Mouse (Mus musculus) MEL (cell line): ENCODE data around the gene Rbak. TPM values are rescaled to one million over a fixed set of nuclear protein-coding genes. Genes with fewer than 3 reads are reported as not detected.

Experiments used
- DNase-seq: peaks from one replicate; pipeline ENCODE4 v3.0.0; 2011; ENCODE audit warnings: low read depth, low spot score
- H3K27ac ChIP-seq: 2 replicates; pipeline ENCODE4 v1.5.1; 2012; ENCODE audit warnings: low read depth, mild to moderate bottlenecking, control low read depth, low read length, moderate library complexity; ENCODE audit not compliant: control insufficient read depth
- H3K27me3 ChIP-seq, 2 experiments: fragments of 150-350 bp in 1 of 2; sonication (generic) in 1 of 2; 2 replicates each; pipeline ENCODE4 v1.6.1; 2012; ENCODE audit warnings: low read length in 2 of 2, mild to moderate bottlenecking in 2 of 2, improper control_type of control experiment in 1 of 2, moderate library complexity in 1 of 2; ENCODE audit not compliant: insufficient read depth in 2 of 2, control insufficient read depth in 1 of 2
- H3K36me3 ChIP-seq, 2 experiments: 2 replicates each; pipeline ENCODE4 v1.6.1; 2012 to 2014; ENCODE audit warnings: low read length in 2 of 2, improper control_type of control experiment in 1 of 2, inconsistent platforms in 1 of 2, mild to moderate bottlenecking in 1 of 2; ENCODE audit not compliant: insufficient read depth in 2 of 2, control insufficient read depth in 1 of 2
- H3K4me1 ChIP-seq, 2 experiments: fragments of 150-350 bp in 1 of 2; sonication (generic) in 1 of 2; 2 replicates each; pipeline ENCODE4 v1.6.1; 2012; ENCODE audit warnings: low read length in 2 of 2, improper control_type of control experiment in 1 of 2, mild to moderate bottlenecking in 1 of 2; ENCODE audit not compliant: insufficient read depth in 2 of 2, control insufficient read depth in 1 of 2
- H3K4me3 ChIP-seq, 2 experiments: fragments of 150-350 bp in 1 of 2; sonication (generic) in 1 of 2; 2 replicates each; pipeline ENCODE4 v1.5.1; 2012; ENCODE audit warnings: low read depth in 2 of 2, low read length in 2 of 2, mild to moderate bottlenecking in 2 of 2, moderate library complexity in 2 of 2, control low read depth in 1 of 2, improper control_type of control experiment in 1 of 2; ENCODE audit not compliant: control insufficient read depth in 1 of 2, insufficient read depth in 1 of 2
- H3K79me2 ChIP-seq: 2 replicates; pipeline ENCODE4 v1.6.1; 2012; ENCODE audit warnings: mild to moderate bottlenecking, low read length, moderate library complexity; ENCODE audit not compliant: control insufficient read depth, poor library complexity, insufficient read depth
- H3K9ac ChIP-seq: 2 replicates; pipeline ENCODE4 v1.6.1; 2012; ENCODE audit warnings: low read depth, mild to moderate bottlenecking, control low read depth, low read length, moderate library complexity; ENCODE audit not compliant: control insufficient read depth, poor library complexity, severe bottlenecking
- H3K9me3 ChIP-seq: fragments of 150-350 bp; sonication (generic); replicated peaks from 2 replicates; pipeline ENCODE4 v1.6.1; 2012; ENCODE audit warnings: mild to moderate bottlenecking, low read length, improper control_type of control experiment, moderate library complexity; ENCODE audit not compliant: insufficient read depth
- CHD1 ChIP-seq: IDR thresholded peaks from 2 replicates; pipeline ENCODE4 v1.6.1; 2012; ENCODE audit warnings: low read depth, mild to moderate bottlenecking, inconsistent platforms, low read length, improper control_type of control experiment
- E2F4 ChIP-seq: IDR thresholded peaks from 2 replicates; pipeline ENCODE4 v1.6.1; 2011; ENCODE audit warnings: low read depth, low read length, improper control_type of control experiment, borderline replicate concordance
- ELF1 ChIP-seq: IDR thresholded peaks from 2 replicates; pipeline ENCODE4 v1.6.1; 2014; ENCODE audit warnings: low read depth, mild to moderate bottlenecking, inconsistent platforms, low read length, improper control_type of control experiment, moderate library complexity
- EP300 ChIP-seq, 2 experiments: IDR thresholded peaks; 2 replicates each; pipeline ENCODE4 v1.6.1; 2011; ENCODE audit warnings: improper control_type of control experiment in 2 of 2, low read length in 2 of 2, low read depth in 1 of 2, mild to moderate bottlenecking in 1 of 2
- GABPA ChIP-seq: IDR thresholded peaks from 2 replicates; pipeline ENCODE4 v1.6.1; 2012; ENCODE audit warnings: low read depth, mild to moderate bottlenecking, inconsistent platforms, low read length, improper control_type of control experiment, moderate library complexity
- GATA1 ChIP-seq: IDR thresholded peaks from 2 replicates; pipeline ENCODE4 v1.6.1; 2011; ENCODE audit warnings: low read depth, low read length, improper control_type of control experiment
- JUND ChIP-seq: IDR thresholded peaks from 2 replicates; pipeline ENCODE4 v1.6.1; 2011; ENCODE audit warnings: low read depth, mild to moderate bottlenecking, improper control_type of control experiment, low read length
- KAT2A ChIP-seq: conservative IDR thresholded peaks from 2 replicates; pipeline ENCODE4 v1.6.1; 2012; ENCODE audit warnings: low read depth, low read length, improper control_type of control experiment, inconsistent platforms
- MAFK ChIP-seq: IDR thresholded peaks from 2 replicates; pipeline ENCODE4 v1.6.1; 2011; ENCODE audit warnings: low read depth, mild to moderate bottlenecking, low read length, improper control_type of control experiment, borderline replicate concordance
- MAZ ChIP-seq: IDR thresholded peaks from 2 replicates; pipeline ENCODE4 v1.6.1; 2012; ENCODE audit warnings: low read depth, mild to moderate bottlenecking, inconsistent platforms, low read length, improper control_type of control experiment
- MEF2A ChIP-seq: IDR thresholded peaks from 2 replicates; pipeline ENCODE4 v1.6.1; 2014; ENCODE audit warnings: low read depth, mild to moderate bottlenecking, inconsistent platforms, low read length, improper control_type of control experiment; ENCODE audit not compliant: poor library complexity, insufficient replicate concordance, severe bottlenecking; ENCODE audit errors: extremely low read depth
- MXI1 ChIP-seq: IDR thresholded peaks from 2 replicates; pipeline ENCODE4 v1.6.1; 2011; ENCODE audit warnings: mild to moderate bottlenecking, low read depth, low read length, improper control_type of control experiment
- POLR2A ChIP-seq, 2 experiments: IDR thresholded peaks; 2 replicates each; pipeline ENCODE4 v1.6.1; 2011 to 2012; ENCODE audit warnings: low read length in 2 of 2, mild to moderate bottlenecking in 2 of 2, control low read depth in 1 of 2, improper control_type of control experiment in 1 of 2, low read depth in 1 of 2, moderate library complexity in 1 of 2; ENCODE audit not compliant: control insufficient read depth in 1 of 2, insufficient read depth in 1 of 2, poor library complexity in 1 of 2
- POLR2AphosphoS2 ChIP-seq: IDR thresholded peaks from 2 replicates; pipeline ENCODE4 v1.6.1; 2011; ENCODE audit warnings: low read length, improper control_type of control experiment
- POLR2AphosphoS5 ChIP-seq: IDR thresholded peaks from 2 replicates; pipeline ENCODE4 v1.6.1; 2012; ENCODE audit warnings: low read depth, borderline replicate concordance, mild to moderate bottlenecking, inconsistent platforms, low read length, moderate library complexity, mixed read lengths
- RCOR1 ChIP-seq: IDR thresholded peaks from 2 replicates; pipeline ENCODE4 v1.6.1; 2012; ENCODE audit warnings: low read depth, mild to moderate bottlenecking, inconsistent platforms, low read length, improper control_type of control experiment
- TAL1 ChIP-seq: IDR thresholded peaks from 2 replicates; pipeline ENCODE4 v1.6.1; 2012; ENCODE audit warnings: mild to moderate bottlenecking, inconsistent platforms, low read length, moderate library complexity, mixed read lengths
- TBP ChIP-seq: IDR thresholded peaks from 2 replicates; pipeline ENCODE4 v1.8.0; 2011; ENCODE audit warnings: low read depth, low read length, improper control_type of control experiment
- TCF12 ChIP-seq: IDR thresholded peaks from 2 replicates; pipeline ENCODE4 v1.6.1; 2014; ENCODE audit warnings: low read depth, mild to moderate bottlenecking, inconsistent platforms, low read length, improper control_type of control experiment, moderate library complexity
- ZMIZ1 ChIP-seq: IDR thresholded peaks from 2 replicates; pipeline ENCODE4 v1.6.1; 2012; ENCODE audit warnings: low read depth, mild to moderate bottlenecking, inconsistent platforms, low read length, improper control_type of control experiment, moderate library complexity
- ZNF384 ChIP-seq: IDR thresholded peaks from 2 replicates; pipeline ENCODE4 v1.6.1; 2012; ENCODE audit warnings: low read depth, mild to moderate bottlenecking, inconsistent platforms, low read length, improper control_type of control experiment
- polyA plus RNA-seq, 2 experiments: library from polyadenylated mRNA; stranded (reverse) in 1 of 2; unstranded in 1 of 2; fragments of >175 nt in 1 of 2; fragments of >200 nt in 1 of 2; gene quantifications; 2 replicates each; pipeline versions ENCODE4 v1.2.1 to v1.2.4; 2012; ENCODE audit warnings: low replicate concordance in 2 of 2, low read depth in 1 of 2; ENCODE audit not compliant: insufficient read length in 2 of 2, insufficient read depth in 1 of 2, missing spikeins in 1 of 2
- total RNA-seq: library from RNA; depleted of rRNA; stranded (reverse); fragments of 300-350 nt; gene quantifications from 2 replicates; pipeline ENCODE4 v1.2.3, GENCODE M21; 2012

The Rbak gene
- total and polyA plus RNA-seq, 3 experiments, result 7.4 to 7.5 TPM; not detected in 1

GRCm38 (mm10) chr5:143129101-143129500 is 51.5 kb downstream of the Rbak start:
- Histone ChIP-seq H3K27ac (no peak overlapping the region), H3K4me1 (peaks cover 2 to 8% of the 10 kb centered on the region in 2 experiments; a peak in 2 of 4 replicates), H3K9ac (no peak overlapping the region), H3K27me3 (peaks cover 12 to 17% of the 10 kb centered on the region in 2 experiments), H3K36me3 (peaks cover 0 to 6% of the 10 kb centered on the region in 2 experiments; a peak in 2 of 4 replicates), H3K4me3 (no peak overlapping the region), H3K79me2 (no peaks in the 10 kb centered on the region), H3K9me3 (no peaks in the 10 kb centered on the region)
- TF ChIP-seq GABPA (no peak), E2F4 (no peak), TBP (no peak), TAL1 (no peak), KAT2A (no peak), MAFK (no peak), GATA1 (no peak), CHD1 (no peak)
- DNase-seq, result no peak

DNA sequence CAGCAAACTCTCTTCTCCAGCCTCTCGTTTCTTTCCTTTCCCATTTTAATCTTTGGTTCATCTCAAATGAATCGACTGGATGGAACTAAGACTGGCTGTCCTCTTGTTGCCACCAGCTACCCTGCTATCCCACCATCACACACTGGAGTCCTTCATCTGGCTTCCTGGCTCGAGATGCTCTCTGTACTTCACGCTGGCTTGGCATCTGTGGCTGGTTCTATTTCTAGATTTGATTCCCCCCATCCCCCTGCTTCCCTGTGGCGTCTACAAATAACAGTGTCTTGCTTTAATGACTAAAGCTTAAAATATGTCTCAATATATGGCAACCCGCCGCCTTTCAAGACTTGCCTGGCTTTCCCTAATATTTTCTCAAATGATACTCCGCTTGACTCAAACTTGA is 52.7 kb downstream of the Rbak start:
- H3K27ac ChIP-seq, result no peak overlapping the region
- H3K79me2 ChIP-seq, result no peaks in the 10 kb centered on the region
- H3K9me3 ChIP-seq, result no peaks in the 10 kb centered on the region
- H3K4me1 ChIP-seq, result peaks cover 2 to 5% of the 10 kb centered on the region in 2 experiments; a peak in 2 of 4 replicates
- no peak overlapping the region for H3K9ac ChIP-seq
- no peak for DNase-seq
- H3K27me3 ChIP-seq, result peaks cover 15 to 18% of the 10 kb centered on the region in 2 experiments
- no peak overlapping the region for H3K4me3 ChIP-seq
- TF ChIP-seq MAZ (no peak), EP300 (IDR thresholded peaks at IDR 0.05; ENCODE audit: low read depth in 1 of 2, low read length in 2 of 2) (no peak), POLR2AphosphoS5 (no peak)
- peaks cover 0 to 6% of the 10 kb centered on the region in 2 experiments; a peak in 2 of 4 replicates for H3K36me3 ChIP-seq

DNA sequence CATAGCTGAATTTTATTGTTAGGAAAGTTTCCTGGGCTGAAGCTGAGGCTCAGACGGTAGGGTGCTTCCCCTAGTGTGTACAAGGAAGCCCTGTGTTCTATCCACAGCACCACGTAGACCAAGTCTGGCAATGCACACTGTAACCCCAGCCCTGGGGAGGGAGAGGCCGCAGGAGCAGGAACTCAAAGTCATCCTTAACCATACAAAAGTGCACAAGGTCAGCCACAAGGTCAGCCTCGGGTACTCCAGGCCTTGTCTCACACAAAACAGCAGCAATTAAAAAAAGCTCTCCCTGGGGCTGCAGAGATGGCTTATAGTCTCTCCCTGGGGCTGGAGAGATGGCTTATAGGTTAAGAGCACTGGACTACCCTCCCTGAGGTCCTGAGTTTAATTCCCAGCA is 53.7 kb downstream of the Rbak start:
- no peak overlapping the region for H3K27ac ChIP-seq
- no peaks in the 10 kb centered on the region for H3K79me2 ChIP-seq
- no peaks in the 10 kb centered on the region for H3K9me3 ChIP-seq
- no peak for TF ChIP-seq MAFK
- TF ChIP-seq MXI1, result no peak
- no peak for TF ChIP-seq JUND
- no peak for TF ChIP-seq ELF1
- TF ChIP-seq TAL1, result no peak
- TF ChIP-seq ZNF384, result no peak
- TF ChIP-seq POLR2A (IDR thresholded peaks at IDR 0.05; ENCODE audit: control insufficient read depth in 1 of 2, insufficient read depth in 1 of 2, low read depth in 1 of 2, low read length in 2 of 2, poor library complexity in 1 of 2), result no peak
- no peak for TF ChIP-seq RCOR1
- no peak for TF ChIP-seq E2F4
- no peak for TF ChIP-seq MEF2A
- TF ChIP-seq TCF12, result no peak
- no peak for TF ChIP-seq POLR2AphosphoS2
- TF ChIP-seq GATA1, result no peak
- no peak for TF ChIP-seq ZMIZ1
- TF ChIP-seq EP300 (IDR thresholded peaks at IDR 0.05; ENCODE audit: low read depth in 1 of 2, low read length in 2 of 2), result no peak
- TF ChIP-seq TBP, result no peak
- no peak for TF ChIP-seq CHD1
- TF ChIP-seq POLR2AphosphoS5, result no peak
- H3K4me3 ChIP-seq, result no peak overlapping the region
- H3K36me3 ChIP-seq, result no peaks in the 10 kb centered on the region
- no peak overlapping the region for H3K9ac ChIP-seq
- peaks cover 16 to 18% of the 10 kb centered on the region in 2 experiments for H3K27me3 ChIP-seq
- no peak for DNase-seq
- H3K4me1 ChIP-seq, result no peaks in the 10 kb centered on the region
